Mouse (Mus musculus) olfactory bulb, adult 2 months (tissue): ENCODE data around the gene Lpar3.

Experiments used
- CTCF ChIP-seq: fragments of 200-500 bp; IDR thresholded peaks from 2 replicates; pipeline ENCODE4 v1.5.1; 2012; ENCODE audit warnings: low read depth, mild to moderate bottlenecking, low read length, moderate library complexity; ENCODE audit not compliant: insufficient read depth
- POLR2A ChIP-seq: fragments of 200-500 bp; IDR thresholded peaks from 2 replicates; pipeline ENCODE4 v1.6.1; 2012; ENCODE audit warnings: mild to moderate bottlenecking, low read depth, low read length, moderate library complexity; ENCODE audit not compliant: insufficient read depth

DNA sequence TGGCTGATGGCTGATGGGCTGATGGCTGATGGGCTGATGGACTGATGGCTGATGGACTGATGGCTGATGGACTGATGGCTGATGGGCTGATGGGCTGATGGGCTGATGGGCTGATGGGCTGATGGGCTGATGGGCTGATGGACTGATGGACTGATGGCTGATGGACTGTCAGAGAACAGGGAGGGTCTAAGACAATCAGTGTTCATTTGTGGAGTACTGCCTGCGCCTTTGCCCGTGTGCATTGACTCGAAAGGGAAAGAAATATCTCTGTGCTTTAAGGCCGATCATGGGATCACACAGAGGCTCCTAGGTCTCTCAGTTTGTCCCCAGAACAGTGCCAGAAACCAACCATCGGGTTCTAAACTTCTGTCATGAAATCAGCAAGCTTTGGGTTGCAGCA is 34.4 kb downstream of the Lpar3 start:
- TF ChIP-seq CTCF (no peak), POLR2A (no peak)
